Mouse (Mus musculus): ENCODE results near the gene Celf5. TPM values are rescaled to one million over a fixed set of nuclear protein-coding genes. Genes with fewer than 3 reads are reported as not detected.

Gene Celf5
- polyA plus RNA-seq (2012; rRNA removed) = 1.3 and 2.8 TPM in 2 replicates

GRCm38 (mm10) chr10:81482533-81482889 lies at the start of gene Celf5:
Celf5 (minus strand) TSS chr10:81482709.

DNA sequence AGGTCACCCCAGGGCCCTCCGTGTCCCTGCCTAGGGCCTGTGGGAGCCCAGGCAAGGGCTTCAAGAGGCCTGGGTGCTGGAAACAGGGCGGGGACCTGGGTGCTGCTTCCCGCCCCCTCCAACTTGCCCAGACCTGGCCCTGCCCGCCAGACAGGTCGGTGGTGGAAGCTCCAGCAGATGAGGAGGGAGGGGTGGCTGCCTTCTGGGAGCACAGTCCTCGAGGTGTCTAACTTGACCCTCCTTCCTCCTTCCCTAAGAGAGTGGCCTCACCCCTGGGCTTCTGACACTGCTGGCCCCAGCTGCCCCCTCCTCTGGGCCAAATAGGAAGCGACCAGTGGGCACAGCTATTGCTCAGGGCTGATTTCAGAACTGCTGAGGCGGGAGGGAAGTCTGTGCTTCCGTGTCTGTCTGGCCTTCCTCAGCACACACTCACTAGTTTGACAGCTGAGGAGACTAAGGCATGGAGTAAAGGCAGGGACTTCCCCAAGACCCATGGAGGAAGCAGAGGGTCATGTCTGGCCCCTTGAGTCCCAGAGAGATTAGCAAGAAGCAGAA lies 41.6 kb upstream of the Celf5 start, which contains the start of gene Gna15:
TSS of gene Gna15 (minus strand) at position 175 of the 555 bp plus-strand sequence.

GRCm38 (mm10) chr10:81500032-81500431 lies 17.5 kb upstream of the Celf5 start, which contains the start of gene S1pr4:
S1pr4 (minus strand) TSS chr10:81500132.

GRCm38 (mm10) chr10:81496264-81496901 lies 13.9 kb upstream of the Celf5 start, which contains the start of gene Ncln:
Ncln (minus strand) TSS chr10:81496392.

GRCm38 (mm10) chr10:81455181-81455895 lies 27.2 kb downstream of the Celf5 start, which contains the start of gene Nfic:
Nfic (minus strand) TSS chr10:81455635.

Other genes with a start within 250 kb of the Celf5 start
- 5.2 and 6.0 TPM in 2 replicates for gene Zfr2, start 249.6 kb downstream of the Celf5 start, polyA plus RNA-seq (2012; rRNA removed)
- 1.5 and 3.0 TPM in 2 replicates for gene Matk, start 229.8 kb downstream of the Celf5 start, polyA plus RNA-seq (2012; rRNA removed)
- gene Mrpl54, start 215.8 kb downstream of the Celf5 start, polyA plus RNA-seq (2012; rRNA removed) = 75.5 and 146 TPM in 2 replicates
- 58.9 and 73.0 TPM in 2 replicates for gene Apba3, start 215.7 kb downstream of the Celf5 start, polyA plus RNA-seq (2012; rRNA removed)
- 85.6 and 104 TPM in 2 replicates for gene Tjp3, start 191.1 kb downstream of the Celf5 start, polyA plus RNA-seq (2012; rRNA removed)
- gene Pip5k1c, start 189.7 kb downstream of the Celf5 start, polyA plus RNA-seq (2012; rRNA removed) = 33.5 and 41.8 TPM in 2 replicates
- gene Cactin, start 161.6 kb downstream of the Celf5 start, polyA plus RNA-seq (2012; rRNA removed) = 11.9 and 14.7 TPM in 2 replicates
- 17.8 and 29.6 TPM in 2 replicates for gene Tbxa2r, start 154.0 kb downstream of the Celf5 start, polyA plus RNA-seq (2012; rRNA removed)
- gene Gipc3, start 139.4 kb downstream of the Celf5 start, polyA plus RNA-seq (2012; rRNA removed) = 2.3 TPM in 2 replicates
- 95.3 and 125 TPM in 2 replicates for gene Hmg20b, start 132.2 kb downstream of the Celf5 start, polyA plus RNA-seq (2012; rRNA removed)
- 11.1 and 23.8 TPM in 2 replicates for gene Mfsd12, start 125.2 kb downstream of the Celf5 start, polyA plus RNA-seq (2012; rRNA removed)
- 229 and 346 TPM in 2 replicates for gene 4930404N11Rik, start 116.9 kb downstream of the Celf5 start, polyA plus RNA-seq (2012; rRNA removed)
- gene Fzr1, start 104.2 kb downstream of the Celf5 start, polyA plus RNA-seq (2012; rRNA removed) = 64.1 and 71.5 TPM in 2 replicates
- gene Dohh, start 98.3 kb downstream of the Celf5 start, polyA plus RNA-seq (2012; rRNA removed) = 57.2 and 82.1 TPM in 2 replicates
- gene Gm48551, start 98.2 kb downstream of the Celf5 start, polyA plus RNA-seq (2012; rRNA removed) = 0.54 and 0.88 TPM in 2 replicates
- 1.4 and 1.7 TPM in 2 replicates for gene Gm48552, start 93.7 kb downstream of the Celf5 start, polyA plus RNA-seq (2012; rRNA removed)
- gene Smim24, start 89.7 kb downstream of the Celf5 start, polyA plus RNA-seq (2012; rRNA removed) = 455 and 473 TPM in 2 replicates
- gene Nfic, start 27.1 kb downstream of the Celf5 start, polyA plus RNA-seq (2012; rRNA removed) = 27.0 and 33.0 TPM in 2 replicates
- 147 and 177 TPM in 2 replicates for gene Ncln, start 13.7 kb upstream of the Celf5 start, polyA plus RNA-seq (2012; rRNA removed)
- 1.6 and 3.7 TPM in 2 replicates for gene S1pr4, start 17.4 kb upstream of the Celf5 start, polyA plus RNA-seq (2012; rRNA removed)
- 5.4 and 9.1 TPM in 2 replicates for gene Gna15, start 41.5 kb upstream of the Celf5 start, polyA plus RNA-seq (2012; rRNA removed)
- 64.5 and 66.0 TPM in 2 replicates for gene Gna11, start 62.5 kb upstream of the Celf5 start, polyA plus RNA-seq (2012; rRNA removed)
- gene Aes, start 76.8 kb upstream of the Celf5 start, polyA plus RNA-seq (2012; rRNA removed) = 1,576 and 2,275 TPM in 2 replicates
- 56.0 and 71.7 TPM in 2 replicates for gene Tle2, start 91.9 kb upstream of the Celf5 start, polyA plus RNA-seq (2012; rRNA removed)
- gene Tle6, start 118.4 kb upstream of the Celf5 start, polyA plus RNA-seq (2012; rRNA removed) = 10.5 and 11.4 TPM in 2 replicates
- 0.14 and 0.39 TPM in 2 replicates for gene BC025920, start 123.6 kb upstream of the Celf5 start, polyA plus RNA-seq (2012; rRNA removed)
- gene Sirt6, start 145.1 kb upstream of the Celf5 start, polyA plus RNA-seq (2012; rRNA removed) = 18.8 and 22.3 TPM in 2 replicates
- gene Ankrd24, start 145.8 kb upstream of the Celf5 start, polyA plus RNA-seq (2012; rRNA removed) = 17.2 and 28.0 TPM in 2 replicates
- 0.09 TPM in 1 of 2 replicates, not detected in the other for gene Gm10778, start 166.3 kb upstream of the Celf5 start, polyA plus RNA-seq (2012; rRNA removed)
- gene Zfp433, start 222.1 kb upstream of the Celf5 start, polyA plus RNA-seq (2012; rRNA removed) = not detected in 2 replicates